Mouse (Mus musculus): ENCODE measurements at regions not wholly inside any gene's neighbourhood (a gene's known extent, or its start where the extent isn't known, plus 50 kb on each side); places are given as distances from the start of the nearest gene placed in this dataset.

GRCm38 (mm10) chr13:4663390-4663789, 54.4 kb upstream of the Akr1e1 start:
- no peak for DNase-seq (ENCODE audit: extremely low read depth, insufficient read length, low spot score)

GRCm38 (mm10) chr13:4662336-4663101, 53.5 kb upstream of the Akr1e1 start:
- peak; percentile 69 for DNase-seq (ENCODE audit: extremely low read depth, insufficient read length, low spot score)
